Comparison of ENCODE assay signal across 8 mouse cellular contexts in genomic region chr15:95906017-95906749, GRCm38 (mm10).
A peak's percentile ranks its signal among the peaks of the same experiment; 100 is the strongest.
DNase-seq lines count a peak whose midpoint lies in the region; ATAC-seq and TF ChIP-seq lines count a peak whose summit lies in the region.

No protein-coding gene starts in this region.

- no peak overlapping the region for H3K4me3 ChIP-seq in forebrain, postnatal 0 days (ENCODE audit: low read depth, low read length)

- DNase-seq in ovary, adult 18-20 months (ENCODE audit: low spot score) = peak; percentile 50
- DNase-seq in ovary, postnatal 10 days (ENCODE audit: low spot score) = no peak
- DNase-seq in kidney, postnatal 25 days = peak; percentile 77 to 80
- DNase-seq in thymus, postnatal 10 days (ENCODE audit: low spot score in 2 of 2) = no peak
- DNase-seq in adipocyte (ENCODE audit: low spot score) = no peak
- DNase-seq in forebrain, postnatal 0 days = no peak

- H3K27ac ChIP-seq in forebrain, postnatal 0 days (ENCODE audit: low read depth, low read length) = no peak overlapping the region

- no peak overlapping the region for H3K4me2 ChIP-seq in forebrain, postnatal 0 days (ENCODE audit: low read depth)

- WGBS in forebrain, postnatal 0 days = 72% methylated on average over 7 of the region's 7 CpGs

- no peak overlapping the region for H3K9ac ChIP-seq in forebrain, postnatal 0 days

- peak; percentile 89 for ATAC-seq in granulocyte monocyte progenitor cell, adult 5-6 weeks (replicated peaks; ENCODE audit: poor library complexity, severe bottlenecking)
- peak; percentile 77 for ATAC-seq in monocyte, adult 5-6 weeks (replicated peaks; ENCODE audit: insufficient number of reproducible peaks, low FRiP score, low TSS enrichment, poor library complexity, severe bottlenecking)
- no peak for ATAC-seq in forebrain, postnatal 0 days

- no peak for TF ChIP-seq CTCF in forebrain, postnatal 0 days (IDR thresholded peaks at IDR 0.05; ENCODE audit: low read depth)

- H3K9me3 ChIP-seq in forebrain, postnatal 0 days (ENCODE audit: low read length) = no peaks in the 10 kb centered on the region

- H3K27me3 ChIP-seq in forebrain, postnatal 0 days (ENCODE audit: insufficient read depth, low read length) = no peaks in the 10 kb centered on the region

- H3K36me3 ChIP-seq in forebrain, postnatal 0 days (ENCODE audit: insufficient read depth) = no peaks in the 10 kb centered on the region

- H3K4me1 ChIP-seq in forebrain, postnatal 0 days (ENCODE audit: insufficient read depth) = no peaks in the 10 kb centered on the region

Comparison
In these comparisons a context has a peak if more than half of its experiments do, and no peak if none do; other contexts are left out.
1. DNase-seq: peak in ovary, adult 18-20 months (single experiment) and kidney, postnatal 25 days (2 of 2); none in ovary, postnatal 10 days (single experiment), thymus, postnatal 10 days (0 of 2), adipocyte (single experiment) and forebrain, postnatal 0 days (single experiment).